Mouse (Mus musculus): ENCODE measurements around the gene Kng1. TPM values are rescaled to one million over a fixed set of nuclear protein-coding genes. Genes with fewer than 3 reads are reported as not detected.
"Not testable (repeated sequence)": the region's sequence is repeated elsewhere in the genome, so short reads cannot be mapped to it uniquely, and the experiment has no call there.

Gene Kng1
- polyA plus RNA-seq, 1 experiment = 1.5 TPM

DNA sequence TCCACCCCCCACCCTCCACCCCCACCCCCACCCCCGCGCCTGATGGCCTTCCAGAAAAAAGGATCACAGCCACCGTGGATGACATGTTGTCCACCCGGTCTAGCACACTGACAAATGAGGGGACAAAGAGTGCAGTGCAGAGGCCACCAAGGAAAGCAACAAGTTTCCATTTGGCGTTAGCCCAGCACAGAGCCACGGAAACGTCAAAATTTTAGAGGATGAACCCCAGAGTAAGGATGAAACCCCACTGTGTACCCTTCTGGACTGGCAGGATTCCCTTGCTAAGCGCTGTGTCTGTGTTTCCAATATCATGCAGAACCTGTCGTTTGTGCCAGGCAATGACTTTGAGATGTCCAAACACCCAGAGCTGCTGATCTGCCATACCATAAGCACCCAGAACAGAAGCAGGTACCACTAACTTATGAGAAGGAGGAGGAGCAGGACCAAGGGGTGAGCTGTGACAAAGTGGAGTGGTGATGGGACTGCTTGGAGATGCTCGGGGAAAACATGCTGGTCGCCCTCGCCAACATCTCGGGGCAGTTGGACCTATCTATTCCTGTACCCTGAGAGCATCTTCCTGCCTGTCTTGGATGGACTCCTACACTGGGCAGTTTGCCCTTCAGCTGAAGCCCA lies 35.8 kb downstream of the Kng1 start:
- TF ChIP-seq CTCF (IDR thresholded peaks at IDR 0.05; ENCODE audit: borderline replicate concordance, insufficient read depth, low read length) (no peak), POLR2A (IDR thresholded peaks at IDR 0.05; ENCODE audit: low read depth, low read length) (no peak)
- Histone ChIP-seq H3K4me1 (ENCODE audit: control insufficient read depth, insufficient read depth, low read length) (no peaks in the 10 kb centered on the region; the same call in 1 of the 2 replicates), H3K27ac (ENCODE audit: insufficient read depth, low read length) (no peak overlapping the region), H3K4me3 (ENCODE audit: insufficient read depth, low read length) (no peak overlapping the region)

- H3K4me1 ChIP-seq (ENCODE audit: control insufficient read depth, insufficient read depth, low read length) = no peaks in the 10 kb centered on the region; the same call in 1 of the 2 replicates
- TF ChIP-seq CTCF (IDR thresholded peaks at IDR 0.05; ENCODE audit: borderline replicate concordance, insufficient read depth, low read length) (no peak), POLR2A (IDR thresholded peaks at IDR 0.05; ENCODE audit: low read depth, low read length) (no peak)
- H3K4me3 ChIP-seq (ENCODE audit: insufficient read depth, low read length) = no peak overlapping the region
- no peak overlapping the region for H3K27ac ChIP-seq (ENCODE audit: insufficient read depth, low read length)
Observed at GRCm38 (mm10) chr16:23094136-23094535, 36.5 kb downstream of the Kng1 start.

GRCm38 (mm10) chr16:23095581-23095980 lies 37.9 kb downstream of the Kng1 start:
- H3K4me1 ChIP-seq (ENCODE audit: control insufficient read depth, insufficient read depth, low read length); H3K27ac ChIP-seq (ENCODE audit: insufficient read depth, low read length); H3K4me3 ChIP-seq (ENCODE audit: insufficient read depth, low read length): not testable (repeated sequence)

- not testable (repeated sequence) for H3K4me3 ChIP-seq (ENCODE audit: insufficient read depth, low read length)
Observed at GRCm38 (mm10) chr16:23096886-23097285, 39.2 kb downstream of the Kng1 start.

DNA sequence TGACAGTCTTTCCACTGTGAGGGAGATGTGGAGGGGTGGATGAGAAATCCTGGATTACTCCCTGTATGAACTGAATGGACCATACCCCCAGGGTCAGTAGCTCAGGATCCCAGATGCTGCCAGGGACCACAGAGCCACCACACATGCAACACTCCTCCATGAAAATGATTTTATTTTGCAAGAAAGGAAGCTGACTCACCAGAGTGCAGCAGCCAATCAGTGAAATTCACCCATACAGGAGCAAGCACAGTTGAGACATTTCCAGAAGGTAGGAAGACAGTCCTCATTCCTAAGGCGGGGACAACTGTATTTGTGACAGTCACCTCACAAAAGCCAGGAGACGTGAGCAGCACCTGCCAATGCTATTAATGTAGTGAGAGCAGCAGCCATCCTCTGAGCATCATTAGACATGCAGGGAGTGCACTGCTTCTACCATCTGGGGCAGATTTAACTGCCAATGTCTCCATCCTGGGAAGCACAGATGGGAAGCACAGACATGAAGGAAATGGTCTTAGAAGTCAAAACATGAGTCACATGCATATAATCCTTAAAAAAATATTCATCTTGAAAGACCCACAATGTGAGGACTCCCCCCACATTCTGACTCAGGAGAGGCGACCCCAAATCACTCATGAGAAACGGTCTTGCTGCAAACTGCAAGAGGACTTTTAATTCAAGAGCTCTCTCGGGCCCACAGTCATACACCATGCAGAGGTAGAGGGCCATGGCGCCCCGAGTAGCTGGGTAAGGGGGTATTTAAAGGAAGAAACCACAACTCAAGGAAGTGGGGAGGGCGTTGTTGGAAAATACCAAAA lies 39.8 kb downstream of the Kng1 start:
- not testable (repeated sequence) for H3K4me3 ChIP-seq (ENCODE audit: insufficient read depth, low read length); H3K4me1 ChIP-seq (ENCODE audit: control insufficient read depth, insufficient read depth, low read length)
- H3K27ac ChIP-seq (ENCODE audit: insufficient read depth, low read length) = peak overlapping the region; percentile 7; the same call in 1 of the 2 replicates

More at GRCm38 (mm10) chr16:23096886-23097285, 39.2 kb downstream of the Kng1 start:
- H3K27ac ChIP-seq (ENCODE audit: insufficient read depth, low read length); H3K4me1 ChIP-seq (ENCODE audit: control insufficient read depth, insufficient read depth, low read length): not testable (repeated sequence)

- H3K4me1 ChIP-seq (ENCODE audit: control insufficient read depth, insufficient read depth, low read length); H3K27ac ChIP-seq (ENCODE audit: insufficient read depth, low read length); H3K4me3 ChIP-seq (ENCODE audit: insufficient read depth, low read length): not testable (repeated sequence)
Observed at GRCm38 (mm10) chr16:23098105-23098452, 40.4 kb downstream of the Kng1 start.

- TF ChIP-seq CTCF (IDR thresholded peaks at IDR 0.05; ENCODE audit: borderline replicate concordance, insufficient read depth, low read length) = no peak
- TF ChIP-seq POLR2A (IDR thresholded peaks at IDR 0.05; ENCODE audit: low read depth, low read length) = no peak
- Histone ChIP-seq H3K4me3 (ENCODE audit: insufficient read depth, low read length) (no peak overlapping the region), H3K4me1 (ENCODE audit: control insufficient read depth, insufficient read depth, low read length) (no peaks in the 10 kb centered on the region; the same call in 1 of the 2 replicates), H3K27ac (ENCODE audit: insufficient read depth, low read length) (no peak overlapping the region)
Observed at GRCm38 (mm10) chr16:23099632-23100031, 42.0 kb downstream of the Kng1 start.

DNA sequence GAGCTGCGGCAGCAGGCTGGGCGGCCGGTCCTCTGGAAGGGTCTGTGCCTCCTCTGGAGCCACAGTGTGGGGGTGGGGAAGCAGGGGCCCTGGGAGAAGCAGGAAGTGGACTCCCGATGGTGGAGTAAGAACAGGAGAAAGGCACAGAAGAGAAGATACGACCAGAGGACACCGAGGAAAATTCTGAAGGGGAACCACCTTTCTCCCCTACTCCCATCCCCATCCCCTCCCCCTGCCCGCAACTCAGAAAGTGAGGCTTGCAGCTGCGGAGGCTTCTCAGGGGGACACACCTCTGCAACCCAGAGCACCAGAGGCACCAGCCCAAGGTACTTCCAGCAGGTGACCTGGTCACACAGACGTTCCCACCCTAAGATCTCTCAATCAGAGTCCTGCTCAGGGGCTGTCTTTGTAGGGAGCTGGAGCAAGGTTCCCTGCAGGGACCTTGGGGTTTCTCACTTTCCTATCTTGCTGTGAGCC lies 42.5 kb downstream of the Kng1 start:
- no peak overlapping the region for H3K4me3 ChIP-seq (ENCODE audit: insufficient read depth, low read length)
- H3K4me1 ChIP-seq (ENCODE audit: control insufficient read depth, insufficient read depth, low read length) = no peaks in the 10 kb centered on the region; the same call in 1 of the 2 replicates
- TF ChIP-seq CTCF (IDR thresholded peaks at IDR 0.05; ENCODE audit: borderline replicate concordance, insufficient read depth, low read length) = no peak
- TF ChIP-seq POLR2A (IDR thresholded peaks at IDR 0.05; ENCODE audit: low read depth, low read length) = no peak
- H3K27ac ChIP-seq (ENCODE audit: insufficient read depth, low read length) = no peak overlapping the region

DNA sequence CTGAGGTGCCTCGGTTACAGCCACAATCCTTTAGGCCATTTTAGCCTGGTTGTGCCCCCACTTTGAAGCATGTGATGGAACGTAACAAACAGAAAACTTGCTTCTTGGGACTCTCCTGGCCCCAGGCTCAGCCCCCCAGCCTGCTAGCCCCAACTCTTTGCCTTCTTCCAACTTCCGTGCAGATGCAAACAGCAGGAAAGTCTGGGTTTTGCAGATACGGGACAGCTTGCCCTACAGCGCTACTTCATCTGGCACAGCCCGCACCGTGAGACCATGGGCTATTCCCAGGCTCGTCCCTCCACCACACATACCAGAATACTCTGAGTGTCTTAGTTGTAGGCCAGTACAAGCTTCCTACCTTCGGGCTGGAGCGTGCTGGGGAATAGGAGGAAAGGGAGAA lies 42.9 kb downstream of the Kng1 start:
- no peak overlapping the region for H3K4me3 ChIP-seq (ENCODE audit: insufficient read depth, low read length)
- TF ChIP-seq POLR2A (IDR thresholded peaks at IDR 0.05; ENCODE audit: low read depth, low read length) (no peak), CTCF (IDR thresholded peaks at IDR 0.05; ENCODE audit: borderline replicate concordance, insufficient read depth, low read length) (no peak)

GRCm38 (mm10) chr16:23102340-23103037 lies 44.8 kb downstream of the Kng1 start:
- H3K4me1 ChIP-seq (ENCODE audit: control insufficient read depth, insufficient read depth, low read length) = no peaks in the 10 kb centered on the region
- TF ChIP-seq CTCF (IDR thresholded peaks at IDR 0.05; ENCODE audit: borderline replicate concordance, insufficient read depth, low read length) (no peak), POLR2A (IDR thresholded peaks at IDR 0.05; ENCODE audit: low read depth, low read length) (no peak)
- peak overlapping the region; percentile 5 for H3K4me3 ChIP-seq (ENCODE audit: insufficient read depth, low read length)
- no peak overlapping the region for H3K27ac ChIP-seq (ENCODE audit: insufficient read depth, low read length)

More for the DNA sequence above, 42.9 kb downstream of the Kng1 start:
- Histone ChIP-seq H3K27ac (ENCODE audit: insufficient read depth, low read length) (no peak overlapping the region), H3K4me1 (ENCODE audit: control insufficient read depth, insufficient read depth, low read length) (no peaks in the 10 kb centered on the region; the same call in 1 of the 2 replicates)

Measured in embryonic fibroblast, embryonic 13.5 days (primary cell).